Mouse (Mus musculus) kidney, embryonic 14.5 days (tissue): Measurements from ENCODE around the gene Dock1. TPM values are rescaled to one million over a fixed set of nuclear protein-coding genes. Genes with fewer than 3 reads are reported as not detected.
A peak's percentile ranks its signal among the peaks of the same experiment; 100 is the strongest.

ENCODE experiments used
- ATAC-seq: fragments of 200-750 bp; cut with Nextera tagmentation; 2 replicates; pipeline ENCODE4 v1.8.0; 2017; ENCODE audit warnings: moderate number of reproducible peaks, mild to moderate bottlenecking, moderate TSS enrichment, moderate library complexity; ENCODE audit not compliant: low FRiP score, low TSS enrichment
- H3K27ac ChIP-seq: fragments of 300-500 bp; sonication (generic); 2 replicates; pipeline ENCODE4 v1.5.1; 2014; ENCODE audit warnings: low read depth, mild to moderate bottlenecking, low read length, moderate library complexity, mixed read lengths
- H3K27me3 ChIP-seq: fragments of 300-500 bp; sonication (generic); 2 replicates; pipeline ENCODE4 v1.6.1; 2014; ENCODE audit warnings: mild to moderate bottlenecking, low read length; ENCODE audit not compliant: control insufficient read depth, insufficient read depth
- H3K36me3 ChIP-seq: fragments of 300-500 bp; sonication (generic); 2 replicates; pipeline ENCODE4 v1.6.1; 2014; ENCODE audit warnings: low read length, mixed read lengths; ENCODE audit not compliant: control insufficient read depth, insufficient read depth
- H3K4me1 ChIP-seq: fragments of 300-500 bp; sonication (generic); 2 replicates; pipeline ENCODE4 v1.6.1; 2014; ENCODE audit warnings: low read length, mixed read lengths; ENCODE audit not compliant: control insufficient read depth, insufficient read depth
- H3K4me2 ChIP-seq: fragments of 300-500 bp; sonication (generic); replicated peaks from 2 replicates; pipeline ENCODE4 v1.6.1; 2014; ENCODE audit warnings: low read depth, mild to moderate bottlenecking, low read length
- H3K4me3 ChIP-seq: fragments of 300-500 bp; sonication (generic); 2 replicates; pipeline ENCODE4 v1.5.1; 2014; ENCODE audit warnings: mild to moderate bottlenecking, low read length
- H3K9ac ChIP-seq: fragments of 300-500 bp; sonication (generic); 2 replicates; pipeline ENCODE4 v1.6.1; 2014; ENCODE audit warnings: low read depth, mild to moderate bottlenecking, low read length, moderate library complexity
- H3K9me3 ChIP-seq: fragments of 300-500 bp; sonication (generic); 2 replicates; pipeline ENCODE4 v1.6.1; 2016; ENCODE audit warnings: low read length; ENCODE audit not compliant: control insufficient read depth
- WGBS: fragments of 180-500 bp; shearing (Covaris S2); extraction: QIAGEN DNeasy Blood & Tissue Kit; methylation state at CpG from one replicate; pipeline ENCODE4 v1.1.7; 2014; 5-methylcytosine and 5-hydroxymethylcytosine counted together
- polyA plus RNA-seq: library from polyadenylated mRNA; unstranded; fragments of >200 nt; fragmentation: Nextera tagmentation; extraction: Ambion mirVana; gene quantifications from 2 replicates; pipeline ENCODE4 v1.2.1, GENCODE M21; 2014

Dock1 gene
- polyA plus RNA-seq, 1 experiment from 2014 or later = 60.6 TPM

DNA sequence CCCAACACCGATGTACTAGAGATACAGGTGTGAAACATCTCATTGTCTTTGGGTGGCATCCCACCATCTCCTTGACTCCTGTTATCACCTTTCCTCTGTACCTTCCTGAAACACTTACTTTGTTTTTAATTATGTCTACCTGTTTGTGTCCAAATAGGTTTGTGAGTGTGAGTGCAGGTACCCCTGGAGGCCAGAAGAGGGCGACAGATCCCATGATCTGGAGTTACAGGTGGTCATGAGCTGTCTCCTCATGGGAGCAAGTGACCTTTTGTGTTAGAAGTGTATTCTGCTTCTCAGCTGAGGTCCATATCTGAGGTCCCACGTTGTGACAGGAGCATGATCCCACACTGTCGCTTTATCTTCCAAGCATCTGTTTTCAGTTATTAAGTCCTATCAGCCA, 290.4 kb downstream of the Dock1 start:
- Histone ChIP-seq H3K36me3 (no peaks in the 10 kb centered on the region), H3K9ac (no peak overlapping the region), H3K4me2 (no peak overlapping the region), H3K27me3 (no peaks in the 10 kb centered on the region), H3K27ac (no peak overlapping the region), H3K4me1 (no peaks in the 10 kb centered on the region), H3K9me3 (no peaks in the 10 kb centered on the region), H3K4me3 (no peak overlapping the region)
- 68% methylated on average over 4 of the region's 4 CpGs for WGBS
- ATAC-seq = no peak

DNA sequence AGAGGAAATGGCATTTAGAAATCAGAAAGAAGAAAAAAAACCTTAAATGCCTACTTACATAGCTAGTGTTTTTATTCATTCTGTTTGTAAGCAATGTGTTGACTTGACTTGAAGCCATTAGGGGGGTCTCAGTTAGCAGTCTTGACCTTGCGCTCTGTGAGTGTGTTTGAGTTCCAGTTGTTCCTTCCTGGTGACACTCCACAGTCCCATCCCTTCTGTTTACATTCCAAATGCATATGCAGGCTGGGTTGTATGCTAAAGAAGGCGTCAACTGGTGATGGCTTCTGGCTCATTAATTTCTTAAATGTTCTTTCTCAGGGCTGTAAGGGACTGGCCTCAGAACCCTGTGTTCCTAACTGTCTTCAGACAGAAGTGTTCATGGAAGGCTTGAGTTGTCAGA, 291.2 kb downstream of the Dock1 start:
- Histone ChIP-seq H3K27ac (no peak overlapping the region), H3K9me3 (no peaks in the 10 kb centered on the region), H3K4me3 (no peak overlapping the region), H3K36me3 (no peaks in the 10 kb centered on the region), H3K4me2 (no peak overlapping the region), H3K9ac (no peak overlapping the region), H3K4me1 (no peaks in the 10 kb centered on the region), H3K27me3 (no peaks in the 10 kb centered on the region)
- ATAC-seq = no peak
- WGBS = 80% methylated on average over 2 of the region's 2 CpGs

DNA sequence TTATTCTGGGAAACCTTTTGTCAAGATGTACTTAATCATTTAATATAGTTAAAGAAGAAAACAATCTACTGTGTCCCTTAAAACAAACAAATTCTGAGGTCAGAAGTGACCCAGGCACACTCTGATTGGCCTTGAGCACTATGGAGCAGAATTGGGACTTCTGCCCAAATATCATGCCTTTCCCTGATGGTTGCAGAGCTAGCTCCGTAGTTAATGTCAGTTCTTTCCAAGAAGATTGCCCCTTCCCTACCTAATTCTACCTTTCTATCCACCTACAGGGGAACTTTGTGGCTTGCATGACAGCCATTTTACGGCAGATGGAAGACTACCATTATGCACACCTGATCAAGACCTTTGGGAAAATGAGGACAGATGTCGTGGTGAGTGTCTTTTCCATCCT, 319.8 kb downstream of the Dock1 start:
- Histone ChIP-seq H3K27ac (no peak overlapping the region), H3K4me2 (no peak overlapping the region), H3K9me3 (no peaks in the 10 kb centered on the region), H3K9ac (no peak overlapping the region), H3K4me1 (no peaks in the 10 kb centered on the region), H3K4me3 (no peak overlapping the region), H3K27me3 (no peaks in the 10 kb centered on the region), H3K36me3 (0 out of 2 replicates have a peak, but pooled peaks cover 5% of the 10 kb centered on the region)
- WGBS = 88% methylated on average over 3 of the region's 3 CpGs
- ATAC-seq = no peak

DNA sequence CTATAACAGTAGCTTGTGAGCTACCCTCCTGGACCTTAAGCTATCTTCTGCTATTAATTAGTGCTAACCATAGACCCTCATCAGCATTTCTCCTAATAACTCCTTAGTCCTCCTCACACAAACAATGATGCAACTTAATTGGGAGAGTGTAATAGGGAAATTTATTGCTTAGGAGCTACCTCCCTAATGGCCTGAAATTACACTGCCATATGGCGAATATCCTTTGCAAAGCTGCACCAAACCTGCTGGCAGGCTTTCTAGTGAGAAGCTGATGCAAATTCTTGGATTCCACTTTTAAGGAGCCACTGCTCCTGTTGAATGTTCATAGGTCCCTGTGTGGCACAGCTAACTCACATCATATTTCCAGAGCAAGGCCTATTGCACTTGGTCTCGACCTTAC, 320.5 kb downstream of the Dock1 start:
- Histone ChIP-seq H3K4me2 (no peak overlapping the region), H3K4me1 (no peaks in the 10 kb centered on the region), H3K36me3 (0 out of 2 replicates have a peak, but pooled peaks cover 5% of the 10 kb centered on the region), H3K27me3 (no peaks in the 10 kb centered on the region), H3K27ac (no peak overlapping the region), H3K9ac (no peak overlapping the region), H3K4me3 (no peak overlapping the region), H3K9me3 (no peaks in the 10 kb centered on the region)
- ATAC-seq = no peak
- 74% methylated on average over 2 of the region's 2 CpGs for WGBS

DNA sequence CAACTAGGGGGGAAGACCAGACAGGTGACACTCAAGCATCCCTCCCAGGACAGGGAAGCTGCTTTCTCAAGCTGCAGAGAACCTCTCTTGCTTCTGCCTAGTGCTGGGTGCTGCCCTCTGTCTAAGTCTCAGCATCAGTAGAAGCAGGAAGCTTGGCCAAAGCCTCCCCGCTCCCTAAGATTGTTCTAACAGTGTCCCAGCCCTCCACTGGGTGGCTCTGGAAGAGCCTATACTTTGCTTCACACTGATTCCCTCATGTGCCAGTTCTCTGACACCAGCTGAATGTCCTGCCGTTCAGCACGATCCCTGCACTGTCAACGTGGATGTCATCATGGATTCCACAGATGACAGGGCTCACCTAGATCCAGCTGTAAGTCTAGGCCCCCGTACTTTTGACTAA, 324.5 kb downstream of the Dock1 start:
- Histone ChIP-seq H3K4me1 (no peaks in the 10 kb centered on the region), H3K36me3 (peaks cover 11% of the 10 kb centered on the region; the same call in 1 of the 2 replicates), H3K4me3 (no peak overlapping the region), H3K27ac (no peak overlapping the region), H3K9ac (no peak overlapping the region), H3K4me2 (no peak overlapping the region), H3K9me3 (no peaks in the 10 kb centered on the region), H3K27me3 (no peaks in the 10 kb centered on the region)
- no peak for ATAC-seq
- WGBS = 85% methylated on average over 5 of the region's 5 CpGs

DNA sequence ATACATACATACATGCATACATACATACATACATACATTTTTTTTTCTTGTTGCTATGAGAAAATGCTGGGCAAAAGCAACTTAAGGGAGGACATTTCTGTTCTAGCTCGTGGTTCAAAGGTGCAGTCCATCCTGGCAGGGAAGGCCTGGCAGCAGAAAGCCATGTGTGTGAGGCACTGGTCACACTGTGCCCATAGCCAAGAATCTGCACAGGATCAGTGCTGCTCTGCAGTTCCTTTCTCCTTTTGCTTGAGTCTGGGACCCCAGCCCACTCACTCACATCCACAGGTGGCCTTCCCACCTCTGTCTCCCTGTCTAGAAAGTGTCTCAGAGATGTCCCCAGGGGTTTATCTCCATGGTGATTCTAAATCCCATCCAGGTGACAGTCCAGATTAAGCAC, 331.8 kb downstream of the Dock1 start:
- no peak overlapping the region for H3K27ac ChIP-seq
- H3K36me3 ChIP-seq = peaks cover 15% of the 10 kb centered on the region; the same call in 1 of the 2 replicates
- no peaks in the 10 kb centered on the region for H3K27me3 ChIP-seq
- 95% methylated on average over 1 of the region's 1 CpGs for WGBS
- no peak overlapping the region for H3K4me3 ChIP-seq
- peaks cover 4% of the 10 kb centered on the region; the same call in 1 of the 2 replicates for H3K4me1 ChIP-seq
- no peaks in the 10 kb centered on the region for H3K9me3 ChIP-seq
- H3K9ac ChIP-seq = no peak overlapping the region
- no peak overlapping the region for H3K4me2 ChIP-seq
- no peak for ATAC-seq

DNA sequence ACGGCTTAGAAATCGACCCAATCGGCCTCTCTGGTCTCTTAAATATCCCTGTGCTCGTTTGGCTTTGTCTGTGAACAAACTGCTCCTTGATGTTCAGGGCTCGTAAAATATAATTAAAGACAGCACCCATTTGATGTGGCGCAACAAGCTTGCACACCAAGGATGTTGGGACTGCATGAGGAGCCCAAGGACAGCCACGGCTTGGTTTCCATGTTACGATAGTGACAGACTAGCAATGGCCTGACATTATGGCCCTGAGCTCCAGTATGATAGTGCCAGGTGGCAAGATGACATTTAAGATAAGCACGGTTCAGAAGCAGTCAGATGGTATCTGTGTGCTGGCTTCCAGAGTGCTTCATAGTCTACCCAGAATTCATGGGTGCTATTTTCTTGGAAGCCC, 332.4 kb downstream of the Dock1 start:
- ATAC-seq = no peak
- Histone ChIP-seq H3K4me1 (peaks cover 4% of the 10 kb centered on the region; the same call in 1 of the 2 replicates), H3K36me3 (peaks cover 15% of the 10 kb centered on the region; the same call in 1 of the 2 replicates), H3K4me3 (no peak overlapping the region), H3K9ac (no peak overlapping the region), H3K9me3 (no peaks in the 10 kb centered on the region), H3K4me2 (no peak overlapping the region), H3K27me3 (no peaks in the 10 kb centered on the region), H3K27ac (no peak overlapping the region)
- WGBS = 50% methylated on average over 9 of the region's 9 CpGs

DNA sequence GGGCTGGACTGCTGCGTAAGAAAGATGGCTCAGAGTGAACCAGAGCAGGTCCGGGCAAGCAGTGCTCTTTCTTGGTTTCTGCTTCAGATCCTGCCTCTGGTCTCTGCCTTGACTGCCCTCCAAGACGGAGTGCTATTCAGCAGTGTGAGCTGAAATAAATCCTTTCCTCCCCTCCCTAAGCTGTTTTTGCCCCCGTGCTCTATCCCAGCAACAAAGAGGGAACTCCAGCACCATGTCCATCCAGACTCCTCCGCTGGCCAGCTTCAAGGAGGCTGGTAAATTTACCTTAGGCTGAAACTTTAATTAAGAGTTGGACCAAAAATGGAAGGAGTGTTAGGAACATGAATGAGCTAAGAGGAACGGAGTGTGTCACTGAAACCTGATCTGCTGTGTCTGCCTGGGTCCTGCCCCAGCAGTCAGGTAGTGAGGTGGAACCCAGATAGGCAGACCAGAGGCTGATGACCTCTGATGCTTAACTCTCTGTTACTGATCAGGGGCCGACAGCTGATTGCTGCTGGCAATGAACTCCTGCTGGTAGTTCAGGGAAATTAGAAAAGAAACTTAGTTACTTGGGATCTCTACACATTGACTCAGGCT, 335.6 kb downstream of the Dock1 start:
- no peaks in the 10 kb centered on the region for H3K9me3 ChIP-seq
- H3K4me3 ChIP-seq = no peak overlapping the region
- H3K27me3 ChIP-seq = no peaks in the 10 kb centered on the region
- H3K36me3 ChIP-seq = peaks cover 4% of the 10 kb centered on the region; the same call in 1 of the 2 replicates
- H3K27ac ChIP-seq = no peak overlapping the region
- peak; percentile 81 for ATAC-seq
- no peak overlapping the region for H3K9ac ChIP-seq
- no peak overlapping the region for H3K4me2 ChIP-seq
- WGBS = 25% methylated on average over 7 of the region's 7 CpGs
- H3K4me1 ChIP-seq = peaks cover 4% of the 10 kb centered on the region; the same call in 1 of the 2 replicates

DNA sequence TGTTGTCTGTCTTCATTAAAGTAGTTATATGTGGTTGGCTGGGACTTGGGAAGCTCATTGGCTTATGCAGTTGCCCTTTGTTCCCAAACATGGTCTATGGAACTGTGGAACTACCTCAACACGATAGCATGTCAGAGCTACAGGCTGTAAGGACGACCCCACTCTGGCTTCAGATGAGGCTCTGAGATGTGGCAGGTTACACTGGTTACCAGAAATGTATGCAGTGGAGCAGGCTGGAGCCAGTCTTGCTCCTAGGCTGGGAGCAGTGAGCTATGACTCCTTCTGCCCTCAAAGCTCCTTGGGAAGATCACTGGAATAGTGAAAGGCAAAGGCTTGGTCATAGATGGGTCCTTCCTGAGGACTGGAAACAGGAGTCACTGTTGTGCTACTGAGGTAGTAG, 337.6 kb downstream of the Dock1 start:
- no peaks in the 10 kb centered on the region for H3K27me3 ChIP-seq
- H3K4me3 ChIP-seq = no peak overlapping the region
- H3K9ac ChIP-seq = no peak overlapping the region
- H3K9me3 ChIP-seq = no peaks in the 10 kb centered on the region
- H3K4me2 ChIP-seq = no peak overlapping the region
- 85% methylated on average over 2 of the region's 2 CpGs for WGBS
- no peak overlapping the region for H3K27ac ChIP-seq
- H3K4me1 ChIP-seq = peaks cover 4% of the 10 kb centered on the region; the same call in 1 of the 2 replicates
- ATAC-seq = 0 out of 2 replicates have a peak, but pooled peaks have one; percentile 25
- no peaks in the 10 kb centered on the region; the same call in 1 of the 2 replicates for H3K36me3 ChIP-seq
